Mouse (Mus musculus): ENCODE results near the gene Ankrd42. TPM values are rescaled to one million over a fixed set of nuclear protein-coding genes. Genes with fewer than 3 reads are reported as not detected.

The Ankrd42 gene
- polyA plus RNA-seq, 1 experiment, result 3.4 TPM

- no peak for DNase-seq
- no peak overlapping the region for H3K4me3 ChIP-seq (replicated peaks; ENCODE audit: extremely low read depth, low read depth, low read length)
- TF ChIP-seq POLR2A (IDR thresholded peaks at IDR 0.05; ENCODE audit: borderline replicate concordance, extremely low read depth, low read depth, low read length), result no peak
- TF ChIP-seq CTCF (IDR thresholded peaks at IDR 0.05; ENCODE audit: insufficient read depth, low read length), result no peak
- 66% methylated on average over 6 of the region's 6 CpGs for WGBS
- H3K4me1 ChIP-seq (ENCODE audit: control insufficient read depth, insufficient read depth, low read length), result no peaks in the 10 kb centered on the region
Measured at GRCm38 (mm10) chr7:92532351-92533036, 104.4 kb downstream of the Ankrd42 start.

Other genes starting within 250 kb of the Ankrd42 start
- 3.7 and 5.3 TPM in 2 replicates for gene Ccdc90b, start 76.0 kb downstream of the Ankrd42 start, polyA plus RNA-seq (2012; rRNA removed)
- 14.7 and 17.1 TPM in 2 replicates for gene Pcf11, start 32.8 kb upstream of the Ankrd42 start, polyA plus RNA-seq (2012; rRNA removed)
- gene Rab30, start 104.5 kb upstream of the Ankrd42 start, polyA plus RNA-seq (2012; rRNA removed), result 0.43 and 0.96 TPM in 2 replicates
- 0.03 and 0.07 TPM in 2 replicates for gene Ddias, start 237.1 kb upstream of the Ankrd42 start, polyA plus RNA-seq (2012; rRNA removed)
- 25.4 and 32.5 TPM in 2 replicates for gene Prcp, start 237.3 kb upstream of the Ankrd42 start, polyA plus RNA-seq (2012; rRNA removed)

Measured in lung, adult 2 months (tissue).